ENCODE assay signal across 15 mouse cellular contexts in the genomic region with DNA sequence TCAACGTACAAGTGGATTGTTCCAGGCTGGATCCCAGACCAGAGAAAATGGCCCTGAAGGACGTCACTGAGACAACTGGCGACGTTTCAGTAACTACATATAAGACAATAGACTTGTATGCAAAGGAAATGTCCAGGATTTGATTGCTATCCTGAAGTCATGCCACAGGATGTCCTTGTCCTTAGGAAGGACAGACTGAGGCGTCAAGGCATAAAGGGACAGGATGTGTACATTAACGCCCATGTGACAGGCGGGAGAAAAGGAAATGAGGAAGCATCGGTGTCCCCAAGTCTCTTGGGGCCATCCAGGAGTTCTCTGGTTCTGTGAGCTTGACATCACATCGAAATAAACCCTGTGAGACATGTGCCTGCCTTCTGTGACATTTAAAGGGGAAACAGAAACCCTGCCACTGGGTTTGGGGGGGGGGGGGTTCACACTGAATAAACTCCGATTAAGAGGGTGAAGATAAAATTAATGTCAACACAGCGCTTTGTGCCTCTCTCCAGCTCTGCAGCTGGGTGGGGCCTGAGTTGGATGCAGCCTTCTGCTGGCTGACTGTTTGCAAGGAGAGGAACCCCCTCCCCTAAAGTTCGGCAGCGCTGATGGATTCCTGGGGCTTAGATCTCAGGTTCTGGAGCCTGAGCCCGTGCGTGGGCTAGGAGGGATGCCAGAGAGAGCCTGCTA. TPM values are rescaled to one million over a fixed set of nuclear protein-coding genes. Genes with fewer than 3 reads are reported as not detected.
DNase-seq lines count a peak whose midpoint lies in the region; ATAC-seq lines count a peak whose summit lies in the region.
"Had no signal": no experiment of that assay in that cellular context is flagged by ENCODE, and none has a peak within 500 bp of the region (broad histone marks: within the 10 kb centered on the region; RNA-seq: fewer than 3 reads in every experiment).

No protein-coding gene starts in this region.

- no peak overlapping the region for H3K4me2 ChIP-seq in hindbrain, embryonic 11.5 days (replicated peaks; ENCODE audit: low read depth, low read length)
- H3K4me2 ChIP-seq in forebrain, embryonic 12.5 days, result no peak overlapping the region
- H3K4me2 ChIP-seq in forebrain, embryonic 15.5 days (replicated peaks), result no peak overlapping the region
- no peak overlapping the region for H3K4me2 ChIP-seq in lung, embryonic 15.5 days
- H3K4me2 ChIP-seq: kidney, embryonic 15.5 days; neural tube, embryonic 15.5 days had no signal

- peaks cover 4% of the 10 kb centered on the region; the same call in 1 of the 2 replicates for H3K9me3 ChIP-seq in hindbrain, embryonic 10.5 days
- H3K9me3 ChIP-seq in hindbrain, embryonic 11.5 days (ENCODE audit: control insufficient read depth, low read length), result no peaks in the 10 kb centered on the region
- H3K9me3 ChIP-seq in forebrain, embryonic 12.5 days, result no peaks in the 10 kb centered on the region
- H3K9me3 ChIP-seq in forebrain, embryonic 15.5 days, result no peaks in the 10 kb centered on the region
- H3K9me3 ChIP-seq in lung, embryonic 15.5 days, result no peaks in the 10 kb centered on the region
- H3K9me3 ChIP-seq: kidney, embryonic 15.5 days; neural tube, embryonic 15.5 days had no signal

- no peak overlapping the region for H3K9ac ChIP-seq in hindbrain, embryonic 11.5 days (ENCODE audit: low read depth, low read length)
- H3K9ac ChIP-seq in forebrain, embryonic 12.5 days, result no peak overlapping the region
- no peak overlapping the region for H3K9ac ChIP-seq in forebrain, embryonic 15.5 days (replicated peaks)
- H3K9ac ChIP-seq in lung, embryonic 15.5 days, result no peak overlapping the region
- H3K9ac ChIP-seq: kidney, embryonic 15.5 days had no signal

- ATAC-seq in hindbrain, embryonic 11.5 days (ENCODE audit: low FRiP score), result no peak
- no peak for ATAC-seq in forebrain, embryonic 12.5 days (ENCODE audit: low FRiP score)
- no peak for ATAC-seq in forebrain, embryonic 15.5 days (replicated peaks)
- no peak for ATAC-seq in lung, embryonic 15.5 days (ENCODE audit: borderline replicate concordance, extremely low read depth, low FRiP score, low TSS enrichment)

- H3K4me1 ChIP-seq in hindbrain, embryonic 10.5 days (replicated peaks), result peaks cover 30% of the 10 kb centered on the region
- 0 out of 2 replicates have a peak, but pooled peaks cover 2% of the 10 kb centered on the region for H3K4me1 ChIP-seq in hindbrain, embryonic 11.5 days (replicated peaks; ENCODE audit: control insufficient read depth, insufficient read depth, low read length)
- H3K4me1 ChIP-seq in forebrain, embryonic 12.5 days, result peaks cover 30% of the 10 kb centered on the region
- H3K4me1 ChIP-seq in forebrain, embryonic 15.5 days, result peaks cover 24% of the 10 kb centered on the region
- H3K4me1 ChIP-seq in lung, embryonic 15.5 days, result peaks cover 4% of the 10 kb centered on the region; the same call in 1 of the 2 replicates
- H3K4me1 ChIP-seq: kidney, embryonic 15.5 days had no signal

- no peak overlapping the region for H3K4me3 ChIP-seq in hindbrain, embryonic 10.5 days
- no peak overlapping the region for H3K4me3 ChIP-seq in hindbrain, embryonic 11.5 days (ENCODE audit: low read depth, low read length)
- no peak overlapping the region for H3K4me3 ChIP-seq in forebrain, embryonic 12.5 days (replicated peaks)
- no peak overlapping the region for H3K4me3 ChIP-seq in forebrain, embryonic 15.5 days
- no peak overlapping the region for H3K4me3 ChIP-seq in lung, embryonic 15.5 days
- H3K4me3 ChIP-seq: kidney, embryonic 15.5 days; left cerebral cortex, adult 2 months; neural tube, embryonic 15.5 days had no signal

- 85% methylated on average over 15 of the region's 15 CpGs for WGBS in hindbrain, embryonic 10.5 days
- whole genome bisulfite sequencing in hindbrain, embryonic 11.5 days, result 87% methylated on average over 15 of the region's 15 CpGs
- WGBS in forebrain, embryonic 12.5 days, result 89% methylated on average over 15 of the region's 15 CpGs
- 84% methylated on average over 15 of the region's 15 CpGs for WGBS in forebrain, embryonic 15.5 days
- WGBS in lung, embryonic 15.5 days, result 44% methylated on average over 15 of the region's 15 CpGs

- no peaks in the 10 kb centered on the region for H3K27me3 ChIP-seq in hindbrain, embryonic 10.5 days (ENCODE audit: insufficient read depth, poor library complexity, severe bottlenecking)
- H3K27me3 ChIP-seq in hindbrain, embryonic 11.5 days (ENCODE audit: control insufficient read depth, insufficient read depth, low read length), result no peaks in the 10 kb centered on the region
- no peaks in the 10 kb centered on the region for H3K27me3 ChIP-seq in forebrain, embryonic 12.5 days
- H3K27me3 ChIP-seq in forebrain, embryonic 15.5 days, result no peaks in the 10 kb centered on the region
- no peaks in the 10 kb centered on the region for H3K27me3 ChIP-seq in lung, embryonic 15.5 days
- H3K27me3 ChIP-seq: neural tube, embryonic 15.5 days had no signal

- DNase-seq in hindbrain, embryonic 10.5 days (ENCODE audit: low spot score), result no peak
- DNase-seq in hindbrain, embryonic 11.5 days (ENCODE audit: low spot score), result no peak
- no peak for DNase-seq in layer of hippocampus, postnatal 10 days (ENCODE audit: low spot score in 2 of 2)
- no peak for DNase-seq in gastrocnemius, postnatal 14 days
- DNase-seq: adrenal gland, postnatal 14 days; cerebellum, adult 11 months; right cerebral cortex, postnatal 25 days had no signal

- intact Hi-C loops in gastrocnemius, postnatal 14 days (cut with DNase I; ENCODE audit: low total_unique reads), result no loop called here

- H3K36me3 ChIP-seq in hindbrain, embryonic 10.5 days, result peaks cover 81% of the 10 kb centered on the region
- H3K36me3 ChIP-seq in hindbrain, embryonic 11.5 days (ENCODE audit: control insufficient read depth, insufficient read depth, low read length), result peaks cover 6% of the 10 kb centered on the region; the same call in 1 of the 2 replicates
- peaks cover 81% of the 10 kb centered on the region for H3K36me3 ChIP-seq in forebrain, embryonic 12.5 days (replicated peaks)
- peaks cover 43% of the 10 kb centered on the region for H3K36me3 ChIP-seq in forebrain, embryonic 15.5 days
- H3K36me3 ChIP-seq in lung, embryonic 15.5 days, result no peaks in the 10 kb centered on the region

- H3K27ac ChIP-seq in hindbrain, embryonic 10.5 days, result peak overlapping the region; percentile 73
- no peak overlapping the region for H3K27ac ChIP-seq in hindbrain, embryonic 11.5 days (ENCODE audit: low read depth, low read length)
- H3K27ac ChIP-seq in forebrain, embryonic 12.5 days, result peak overlapping the region; percentile 92
- H3K27ac ChIP-seq in forebrain, embryonic 15.5 days (replicated peaks), result peak overlapping the region; percentile 90
- 0 out of 2 replicates have a peak overlapping the region, but pooled peaks have one; percentile 2 for H3K27ac ChIP-seq in lung, embryonic 15.5 days
- H3K27ac ChIP-seq: kidney, embryonic 15.5 days had no signal

RNA-seq across cellular contexts. Expression of a gene that starts 19.2 kb away (rescaled TPM):
- polyA plus RNA-seq in hindbrain, embryonic 10.5 days (2016; fragmentation: Nextera tagmentation; extraction: Ambion mirVana), result 14.4 and 27.4 TPM in 2 replicates
- polyA plus RNA-seq in hindbrain, embryonic 11.5 days (2014; fragmentation: Nextera tagmentation; extraction: Ambion mirVana), result 23.3 and 26.5 TPM in 2 replicates
- polyA plus RNA-seq in forebrain, embryonic 12.5 days (2016; fragmentation: Nextera tagmentation; extraction: Ambion mirVana), result 35.7 and 37.6 TPM in 2 replicates
- 46.2 and 48.5 TPM in 2 replicates for polyA plus RNA-seq in forebrain, embryonic 15.5 days (2015; fragmentation: Nextera tagmentation; extraction: Ambion mirVana)
- polyA plus RNA-seq in lung, embryonic 15.5 days (2015; fragmentation: Nextera tagmentation; extraction: Ambion mirVana), result 3.8 and 3.9 TPM in 2 replicates
- 10 to 100 TPM; 70.1 to 79.5 TPM for total RNA-seq in layer of hippocampus, postnatal 10 days (2021)
- total RNA-seq in gastrocnemius, postnatal 14 days (2021), result 10 to 100 TPM; 40.6 to 47.1 TPM
- total RNA-seq: megakaryocyte progenitor cell, adult 5-6 weeks had no signal

RNA-seq across cellular contexts. Expression of a gene that starts 22.3 kb away (rescaled TPM):
- 11.6 and 12.4 TPM in 2 replicates for polyA plus RNA-seq in hindbrain, embryonic 10.5 days (2016; fragmentation: Nextera tagmentation; extraction: Ambion mirVana)
- 11.4 and 12.1 TPM in 2 replicates for polyA plus RNA-seq in hindbrain, embryonic 11.5 days (2014; fragmentation: Nextera tagmentation; extraction: Ambion mirVana)
- 9.0 and 9.8 TPM in 2 replicates for polyA plus RNA-seq in forebrain, embryonic 12.5 days (2016; fragmentation: Nextera tagmentation; extraction: Ambion mirVana)
- polyA plus RNA-seq in forebrain, embryonic 15.5 days (2015; fragmentation: Nextera tagmentation; extraction: Ambion mirVana), result 11.0 and 13.0 TPM in 2 replicates
- 18.8 and 20.0 TPM in 2 replicates for polyA plus RNA-seq in lung, embryonic 15.5 days (2015; fragmentation: Nextera tagmentation; extraction: Ambion mirVana)
- total RNA-seq in layer of hippocampus, postnatal 10 days (2021), result 100 to 1,000 TPM; 121 to 127 TPM
- total RNA-seq in gastrocnemius, postnatal 14 days (2021), result 100 to 1,000 TPM; 140 to 151 TPM

RNA-seq across cellular contexts. Expression of a gene that starts 25.0 kb away (rescaled TPM):
- polyA plus RNA-seq in hindbrain, embryonic 10.5 days (2016; fragmentation: Nextera tagmentation; extraction: Ambion mirVana), result not detected in 2 replicates
- polyA plus RNA-seq in hindbrain, embryonic 11.5 days (2014; fragmentation: Nextera tagmentation; extraction: Ambion mirVana), result not detected in 2 replicates
- polyA plus RNA-seq in forebrain, embryonic 12.5 days (2016; fragmentation: Nextera tagmentation; extraction: Ambion mirVana), result not detected in 2 replicates
- polyA plus RNA-seq in forebrain, embryonic 15.5 days (2015; fragmentation: Nextera tagmentation; extraction: Ambion mirVana), result not detected in 2 replicates
- polyA plus RNA-seq in lung, embryonic 15.5 days (2015; fragmentation: Nextera tagmentation; extraction: Ambion mirVana), result not detected in 2 replicates
- total RNA-seq in layer of hippocampus, postnatal 10 days (2021), result not detected
- not detected for total RNA-seq in gastrocnemius, postnatal 14 days (2021)
- total RNA-seq: adrenal gland, postnatal 14 days; heart, postnatal 25 days; left cerebral cortex, adult 2 months; megakaryocyte progenitor cell, adult 5-6 weeks had no signal
- polyA plus RNA-seq: kidney, embryonic 15.5 days; neural tube, embryonic 15.5 days had no signal

RNA-seq across cellular contexts. Expression of a gene that starts 32.2 kb away (rescaled TPM):
- 0.12 and 0.35 TPM in 2 replicates for polyA plus RNA-seq in hindbrain, embryonic 10.5 days (2016; fragmentation: Nextera tagmentation; extraction: Ambion mirVana)
- 0.09 and 0.13 TPM in 2 replicates for polyA plus RNA-seq in hindbrain, embryonic 11.5 days (2014; fragmentation: Nextera tagmentation; extraction: Ambion mirVana)
- 0.17 and 0.23 TPM in 2 replicates for polyA plus RNA-seq in forebrain, embryonic 12.5 days (2016; fragmentation: Nextera tagmentation; extraction: Ambion mirVana)
- polyA plus RNA-seq in forebrain, embryonic 15.5 days (2015; fragmentation: Nextera tagmentation; extraction: Ambion mirVana), result 0.11 and 0.34 TPM in 2 replicates
- polyA plus RNA-seq in lung, embryonic 15.5 days (2015; fragmentation: Nextera tagmentation; extraction: Ambion mirVana), result 0.59 and 0.63 TPM in 2 replicates
- under 1 TPM in 1 of 2 experiments, not detected in 1; 0.14 TPM for total RNA-seq in layer of hippocampus, postnatal 10 days (2021)
- total RNA-seq in gastrocnemius, postnatal 14 days (2021), result 10 to 100 TPM; 20.2 to 28.6 TPM
- total RNA-seq: left cerebral cortex, adult 2 months had no signal

RNA-seq across cellular contexts. Expression of a gene that starts 42.3 kb away (rescaled TPM):
- 1.1 and 1.3 TPM in 2 replicates for polyA plus RNA-seq in hindbrain, embryonic 10.5 days (2016; fragmentation: Nextera tagmentation; extraction: Ambion mirVana)
- 0.11 and 0.31 TPM in 2 replicates for polyA plus RNA-seq in hindbrain, embryonic 11.5 days (2014; fragmentation: Nextera tagmentation; extraction: Ambion mirVana)
- 0.09 and 0.15 TPM in 2 replicates for polyA plus RNA-seq in forebrain, embryonic 12.5 days (2016; fragmentation: Nextera tagmentation; extraction: Ambion mirVana)
- not detected in 2 replicates for polyA plus RNA-seq in forebrain, embryonic 15.5 days (2015; fragmentation: Nextera tagmentation; extraction: Ambion mirVana)
- polyA plus RNA-seq in lung, embryonic 15.5 days (2015; fragmentation: Nextera tagmentation; extraction: Ambion mirVana), result 0.44 and 0.52 TPM in 2 replicates
- under 1 TPM in 1 of 2 experiments, not detected in 1; 0.23 TPM for total RNA-seq in layer of hippocampus, postnatal 10 days (2021)
- not detected for total RNA-seq in gastrocnemius, postnatal 14 days (2021)
- total RNA-seq: adrenal gland, postnatal 14 days; left cerebral cortex, adult 2 months; megakaryocyte progenitor cell, adult 5-6 weeks had no signal
